Mouse (Mus musculus) limb, embryonic 11.5 days (tissue): ENCODE results near the gene Aym1. TPM values are rescaled to one million over a fixed set of nuclear protein-coding genes. Genes with fewer than 3 reads are reported as not detected.
A peak's percentile ranks its signal among the peaks of the same experiment; 100 is the strongest.

ENCODE experiments used
- ATAC-seq: fragments of 200-750 bp; cut with Nextera tagmentation; 2 replicates; pipeline ENCODE4 v1.8.0; 2017; ENCODE audit warnings: low read depth; ENCODE audit not compliant: insufficient number of reproducible peaks, low FRiP score, low TSS enrichment
- DNase-seq: peaks from one replicate; pipeline ENCODE4 v3.0.0-alpha.2; 2015; ENCODE audit warnings: low spot score
- H3K27ac ChIP-seq: fragments of 300-500 bp; sonication (generic); replicated peaks from 2 replicates; pipeline ENCODE4 v1.5.1; 2014; ENCODE audit warnings: low read depth, mild to moderate bottlenecking, low read length
- H3K27me3 ChIP-seq: fragments of 300-500 bp; sonication (generic); 2 replicates; pipeline ENCODE4 v1.6.1; 2014; ENCODE audit warnings: mild to moderate bottlenecking, low read length, mixed read lengths; ENCODE audit not compliant: control insufficient read depth, insufficient read depth
- H3K36me3 ChIP-seq: fragments of 300-500 bp; sonication (generic); 2 replicates; pipeline ENCODE4 v1.6.1; 2014; ENCODE audit warnings: mild to moderate bottlenecking, low read length, moderate library complexity, mixed read lengths; ENCODE audit not compliant: control insufficient read depth, insufficient read depth
- H3K4me1 ChIP-seq: fragments of 300-500 bp; sonication (generic); 2 replicates; pipeline ENCODE4 v1.6.1; 2014; ENCODE audit warnings: low read length, mixed read lengths; ENCODE audit not compliant: control insufficient read depth, insufficient read depth
- H3K4me2 ChIP-seq: fragments of 300-500 bp; sonication (generic); 2 replicates; pipeline ENCODE4 v1.6.1; 2014; ENCODE audit warnings: low read depth, mild to moderate bottlenecking, moderate library complexity; ENCODE audit not compliant: severe bottlenecking
- H3K4me3 ChIP-seq: fragments of 300-500 bp; sonication (generic); 2 replicates; pipeline ENCODE4 v1.5.1; 2014; ENCODE audit warnings: low read depth, low read length
- H3K9ac ChIP-seq: fragments of 300-500 bp; sonication (generic); 2 replicates; pipeline ENCODE4 v1.6.1; 2014; ENCODE audit warnings: mild to moderate bottlenecking, low read length
- H3K9me3 ChIP-seq: fragments of 300-500 bp; sonication (generic); 2 replicates; pipeline ENCODE4 v1.6.1; 2016; ENCODE audit warnings: low read length; ENCODE audit not compliant: control insufficient read depth
- WGBS: fragments of 180-500 bp; shearing (Covaris S2); extraction: QIAGEN DNeasy Blood & Tissue Kit; methylation state at CpG from one replicate; pipeline ENCODE4 v1.1.7; 2014; 5-methylcytosine and 5-hydroxymethylcytosine counted together
- polyA plus RNA-seq: library from polyadenylated mRNA; unstranded; fragments of >200 nt; fragmentation: Nextera tagmentation; extraction: Ambion mirVana; gene quantifications from 2 replicates; pipeline ENCODE4 v1.2.1, GENCODE M21; 2014

Gene Aym1
- polyA plus RNA-seq, 1 experiment from 2014 or later: not detected

- Histone ChIP-seq H3K36me3 (no peaks in the 10 kb centered on the region), H3K9me3 (no peaks in the 10 kb centered on the region), H3K27me3 (peaks cover 53% of the 10 kb centered on the region), H3K9ac (no peak overlapping the region), H3K27ac (no peak overlapping the region), H3K4me2 (no peak overlapping the region), H3K4me1 (no peaks in the 10 kb centered on the region), H3K4me3 (no peak overlapping the region)
- no peak for DNase-seq
- ATAC-seq: no peak
- WGBS: 31% methylated on average over 12 of the region's 12 CpGs
Observed at GRCm38 (mm10) chr5:113347593-113347992, 9.5 kb upstream of the Aym1 start.

DNA sequence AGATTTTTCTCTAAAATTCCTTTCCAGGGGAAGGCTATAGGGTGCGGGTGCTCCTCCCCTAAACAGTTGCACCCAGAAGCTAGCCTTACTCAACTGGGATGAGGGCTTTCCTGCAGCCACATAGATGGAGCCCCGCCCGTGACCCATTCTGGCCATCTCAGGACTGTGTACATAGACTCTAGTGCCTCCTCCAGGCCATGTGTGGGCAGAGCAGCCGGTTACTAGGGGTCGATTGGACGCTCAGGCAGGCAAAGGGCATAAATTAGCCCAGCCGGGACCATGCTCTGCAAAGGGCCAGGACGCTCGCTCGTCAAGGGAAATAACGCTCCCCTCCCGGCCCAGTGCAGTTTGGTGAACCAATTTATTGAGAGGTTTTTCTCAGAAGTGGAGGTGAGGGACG is 8.5 kb upstream of the Aym1 start:
- no peak overlapping the region; the same call in 1 of the 2 replicates for H3K9ac ChIP-seq
- no peak overlapping the region for H3K4me3 ChIP-seq
- 0 out of 2 replicates have a peak, but pooled peaks have one; percentile 37 for ATAC-seq
- H3K27me3 ChIP-seq: peaks cover 53% of the 10 kb centered on the region
- H3K4me2 ChIP-seq: no peak overlapping the region
- no peak overlapping the region for H3K27ac ChIP-seq
- no peaks in the 10 kb centered on the region for H3K9me3 ChIP-seq
- WGBS: 13% methylated on average over 13 of the region's 13 CpGs
- no peaks in the 10 kb centered on the region for H3K4me1 ChIP-seq
- no peaks in the 10 kb centered on the region for H3K36me3 ChIP-seq
- peak; percentile 54 for DNase-seq

DNA sequence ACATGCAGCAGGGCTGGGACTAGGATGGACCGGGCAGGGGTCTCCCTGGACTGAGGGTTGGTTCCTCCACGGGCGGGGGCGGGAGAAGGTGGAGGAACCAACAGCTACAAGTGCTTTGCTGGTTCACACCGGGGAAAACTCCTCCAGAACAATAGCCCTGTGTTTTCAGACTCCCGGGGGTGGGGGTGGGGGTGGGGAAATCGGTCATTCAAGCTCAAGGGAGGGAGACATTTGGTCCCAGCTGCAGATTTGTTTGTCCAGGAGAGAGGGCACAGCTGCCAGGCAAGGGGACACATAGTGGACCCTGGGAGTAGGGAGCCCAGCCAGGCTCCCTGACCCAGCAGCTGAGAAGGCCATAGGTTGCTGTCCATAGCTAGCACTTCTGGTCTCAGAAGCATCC is 7.9 kb upstream of the Aym1 start:
- H3K4me2 ChIP-seq: no peak overlapping the region
- no peak overlapping the region for H3K4me3 ChIP-seq
- H3K27ac ChIP-seq: no peak overlapping the region
- ATAC-seq (peak; percentile 15; the same call in 1 of the 2 replicates), DNase-seq (no peak)
- WGBS: 21% methylated on average over 7 of the region's 7 CpGs
- H3K9ac ChIP-seq: no peak overlapping the region
- no peaks in the 10 kb centered on the region for H3K36me3 ChIP-seq
- H3K27me3 ChIP-seq: peaks cover 51% of the 10 kb centered on the region
- no peaks in the 10 kb centered on the region for H3K9me3 ChIP-seq
- H3K4me1 ChIP-seq: no peaks in the 10 kb centered on the region

GRCm38 (mm10) chr5:113349810-113350209 is 7.3 kb upstream of the Aym1 start:
- no peaks in the 10 kb centered on the region for H3K36me3 ChIP-seq
- H3K9me3 ChIP-seq: no peaks in the 10 kb centered on the region
- H3K4me1 ChIP-seq: no peaks in the 10 kb centered on the region
- H3K9ac ChIP-seq: no peak overlapping the region
- H3K27me3 ChIP-seq: peaks cover 45% of the 10 kb centered on the region
- DNase-seq: no peak
- no peak for ATAC-seq
- H3K27ac ChIP-seq: no peak overlapping the region
- H3K4me2 ChIP-seq: no peak overlapping the region
- WGBS: 23% methylated on average over 7 of the region's 7 CpGs
- no peak overlapping the region for H3K4me3 ChIP-seq

DNA sequence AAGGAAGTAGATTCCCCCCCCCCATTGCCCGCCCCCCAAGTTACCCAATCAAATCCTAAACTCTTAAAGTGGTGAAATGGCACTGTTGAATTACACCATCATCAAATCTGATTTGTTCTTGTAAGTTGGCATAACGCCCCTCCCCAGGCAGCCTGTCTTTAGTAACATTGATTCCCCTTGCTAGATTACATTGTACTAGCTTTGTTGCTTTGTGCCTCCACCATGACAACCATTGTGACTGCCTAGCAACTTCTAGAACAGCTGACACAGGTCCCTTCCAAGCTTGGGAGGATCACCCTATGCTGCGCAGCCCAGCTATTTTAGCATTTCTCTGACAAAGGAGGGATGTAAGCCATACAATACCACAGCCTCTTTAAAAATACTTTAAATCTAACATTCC is 5.3 kb upstream of the Aym1 start:
- Histone ChIP-seq H3K4me1 (no peaks in the 10 kb centered on the region), H3K36me3 (no peaks in the 10 kb centered on the region), H3K4me3 (no peak overlapping the region), H3K27me3 (peaks cover 25% of the 10 kb centered on the region), H3K9me3 (no peaks in the 10 kb centered on the region), H3K9ac (no peak overlapping the region), H3K4me2 (no peak overlapping the region), H3K27ac (no peak overlapping the region)
- 89% methylated on average over 3 of the region's 3 CpGs for WGBS
- no peak for ATAC-seq
- no peak for DNase-seq

- Histone ChIP-seq H3K36me3 (no peaks in the 10 kb centered on the region), H3K4me2 (no peak overlapping the region), H3K27ac (no peak overlapping the region), H3K4me1 (peaks cover 3% of the 10 kb centered on the region; the same call in 1 of the 2 replicates), H3K9me3 (no peaks in the 10 kb centered on the region), H3K27me3 (peaks cover 17% of the 10 kb centered on the region), H3K4me3 (no peak overlapping the region), H3K9ac (no peak overlapping the region)
- ATAC-seq: no peak
- WGBS: 68% methylated on average over 6 of the region's 6 CpGs
- no peak for DNase-seq
Observed at GRCm38 (mm10) chr5:113352636-113353035, 4.5 kb upstream of the Aym1 start.

GRCm38 (mm10) chr5:113354311-113354710 is 2.8 kb upstream of the Aym1 start:
- ATAC-seq: no peak
- Histone ChIP-seq H3K27ac (no peak overlapping the region), H3K4me3 (no peak overlapping the region), H3K9ac (no peak overlapping the region), H3K36me3 (no peaks in the 10 kb centered on the region), H3K4me2 (no peak overlapping the region), H3K9me3 (no peaks in the 10 kb centered on the region), H3K27me3 (0 out of 2 replicates have a peak, but pooled peaks cover 3% of the 10 kb centered on the region), H3K4me1 (peaks cover 11% of the 10 kb centered on the region)
- peak; percentile 50 for DNase-seq
- WGBS: 52% methylated on average over 16 of the region's 16 CpGs

DNA sequence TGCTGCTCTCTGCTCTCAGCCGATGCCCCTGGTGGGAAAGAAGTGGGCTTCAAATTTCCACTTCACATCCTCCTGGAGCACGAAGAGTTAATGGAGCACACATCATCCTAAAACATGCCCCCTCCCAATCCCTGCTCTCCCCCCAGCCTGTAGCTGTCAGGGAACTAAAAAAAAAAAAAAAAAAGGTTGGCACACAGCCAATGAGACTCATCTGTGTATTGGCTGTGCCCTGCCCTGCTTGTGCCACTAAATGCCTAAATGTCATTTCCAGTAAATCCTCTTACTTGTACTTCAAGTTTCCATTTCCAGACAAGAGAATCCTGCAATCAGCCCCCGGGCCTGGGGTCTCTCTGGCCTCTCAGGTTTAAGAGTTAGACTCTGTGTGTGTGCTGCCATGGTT is 562 bp downstream of the Aym1 start:
- no peak overlapping the region for H3K4me2 ChIP-seq
- no peaks in the 10 kb centered on the region for H3K27me3 ChIP-seq
- ATAC-seq: no peak
- peaks cover 11% of the 10 kb centered on the region for H3K4me1 ChIP-seq
- no peak overlapping the region for H3K4me3 ChIP-seq
- H3K9me3 ChIP-seq: no peaks in the 10 kb centered on the region
- WGBS: 52% methylated on average over 3 of the region's 3 CpGs
- no peak overlapping the region for H3K9ac ChIP-seq
- no peak for DNase-seq
- H3K36me3 ChIP-seq: no peaks in the 10 kb centered on the region
- no peak overlapping the region for H3K27ac ChIP-seq

DNA sequence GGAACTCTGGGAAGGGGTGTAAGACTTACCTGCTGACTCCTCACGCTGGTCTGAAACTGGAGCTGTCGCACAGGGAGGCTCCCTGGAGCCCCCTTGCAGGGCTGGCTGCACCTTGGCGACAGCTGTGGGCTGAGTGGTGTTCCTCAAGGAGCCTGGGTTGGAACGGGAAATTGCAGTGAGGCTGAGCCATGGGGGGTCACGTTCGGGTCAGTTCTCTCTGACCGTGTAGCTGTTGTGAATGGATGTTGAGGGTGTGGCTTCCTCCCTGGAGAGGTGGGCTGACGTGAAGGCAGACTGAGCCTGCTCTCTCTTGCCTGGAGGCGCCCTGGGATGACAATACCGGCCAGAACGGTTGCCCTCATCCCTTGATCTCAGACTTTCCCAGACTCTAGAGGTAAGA is 1.7 kb downstream of the Aym1 start:
- Histone ChIP-seq H3K4me3 (no peak overlapping the region), H3K9ac (no peak overlapping the region; the same call in 1 of the 2 replicates), H3K4me2 (no peak overlapping the region), H3K9me3 (no peaks in the 10 kb centered on the region), H3K36me3 (no peaks in the 10 kb centered on the region), H3K27me3 (no peaks in the 10 kb centered on the region), H3K4me1 (peaks cover 11% of the 10 kb centered on the region), H3K27ac (0 out of 2 replicates have a peak overlapping the region, but pooled peaks have one; percentile 14)
- DNase-seq (peak; percentile 48), ATAC-seq (0 out of 2 replicates have a peak, but pooled peaks have one; percentile 35)
- WGBS: 5% methylated on average over 11 of the region's 11 CpGs
